Mouse (Mus musculus) lung, postnatal 0 days (tissue): ENCODE measurements around the gene Gm45623. TPM values are rescaled to one million over a fixed set of nuclear protein-coding genes. Genes with fewer than 3 reads are reported as not detected.

Experiments used
- ATAC-seq: fragments of 200-750 bp; cut with Nextera tagmentation; 2 replicates; pipeline ENCODE4 v1.8.0; 2017; ENCODE audit warnings: moderate library complexity
- DNase-seq: peaks from one replicate; pipeline ENCODE4 v3.0.0-alpha.2; 2016; ENCODE audit warnings: low spot score
- H3K27ac ChIP-seq: fragments of 300-500 bp; sonication (generic); 2 replicates; pipeline ENCODE4 v1.5.1; 2014; ENCODE audit warnings: antibody characterized with exemption, mild to moderate bottlenecking, low read length, mixed read lengths
- H3K27me3 ChIP-seq: fragments of 300-500 bp; sonication (generic); replicated peaks from 2 replicates; pipeline ENCODE4 v1.6.1; 2014; ENCODE audit warnings: low read length, mixed read lengths; ENCODE audit not compliant: insufficient read depth
- H3K36me3 ChIP-seq: fragments of 300-500 bp; sonication (generic); 2 replicates; pipeline ENCODE4 v1.6.1; 2014; ENCODE audit warnings: low read length, mixed read lengths; ENCODE audit not compliant: insufficient read depth
- H3K4me1 ChIP-seq: fragments of 300-500 bp; sonication (generic); 2 replicates; pipeline ENCODE4 v1.6.1; 2014; ENCODE audit warnings: antibody characterized with exemption, low read depth, low read length, mixed read lengths; ENCODE audit not compliant: insufficient read depth
- H3K4me2 ChIP-seq: fragments of 300-500 bp; sonication (generic); replicated peaks from 2 replicates; pipeline ENCODE4 v1.6.1; 2014; ENCODE audit warnings: low read depth, mild to moderate bottlenecking, low read length, moderate library complexity, mixed read lengths
- H3K4me3 ChIP-seq: fragments of 300-500 bp; sonication (generic); 2 replicates; pipeline ENCODE4 v1.5.1; 2014; ENCODE audit warnings: low read depth, low read length
- H3K9ac ChIP-seq: fragments of 300-500 bp; sonication (generic); replicated peaks from 2 replicates; pipeline ENCODE4 v1.6.1; 2014; ENCODE audit warnings: low read depth, mild to moderate bottlenecking
- H3K9me3 ChIP-seq: fragments of 300-500 bp; sonication (generic); 2 replicates; pipeline ENCODE4 v1.6.1; 2016; ENCODE audit warnings: low read length, mixed read lengths
- CTCF ChIP-seq: IDR thresholded peaks from 2 replicates; pipeline ENCODE4 v1.5.1; 2016; ENCODE audit warnings: antibody characterized with exemption, mild to moderate bottlenecking
- EP300 ChIP-seq: IDR thresholded peaks from 2 replicates; pipeline ENCODE4 v1.6.1; 2016; ENCODE audit warnings: antibody characterized with exemption, mild to moderate bottlenecking, control low read depth
- WGBS: fragments of 180-500 bp; shearing (Covaris S2); extraction: QIAGEN DNeasy Blood & Tissue Kit; methylation state at CpG from one replicate; pipeline ENCODE4 v1.1.7; 2014; 5-methylcytosine and 5-hydroxymethylcytosine counted together
- polyA plus RNA-seq: library from polyadenylated mRNA; unstranded; fragments of >200 nt; fragmentation: Nextera tagmentation; extraction: Ambion mirVana; gene quantifications from 2 replicates; pipeline ENCODE4 v1.2.1, GENCODE M21; 2015

Gene Gm45623
- polyA plus RNA-seq, 1 experiment from 2014 or later, result 0.44 TPM

- H3K27ac ChIP-seq, result no peak overlapping the region
- no peaks in the 10 kb centered on the region for H3K9me3 ChIP-seq
- TF ChIP-seq CTCF (no peak), EP300 (no peak)
- no peak overlapping the region for H3K9ac ChIP-seq
- no peaks in the 10 kb centered on the region for H3K36me3 ChIP-seq
- 36% methylated on average over 12 of the region's 12 CpGs for WGBS
- ATAC-seq, result no peak
- DNase-seq, result no peak
- H3K4me3 ChIP-seq, result no peak overlapping the region
- peaks cover 20% of the 10 kb centered on the region for H3K27me3 ChIP-seq
- H3K4me2 ChIP-seq, result peak overlapping the region; percentile 32; the same call in 1 of the 2 replicates
- H3K4me1 ChIP-seq, result peaks cover 22% of the 10 kb centered on the region; the same call in 1 of the 2 replicates
These were observed 3.6 kb upstream of the Gm45623 start for GRCm38 (mm10) chr13:56757201-56757600.

DNA sequence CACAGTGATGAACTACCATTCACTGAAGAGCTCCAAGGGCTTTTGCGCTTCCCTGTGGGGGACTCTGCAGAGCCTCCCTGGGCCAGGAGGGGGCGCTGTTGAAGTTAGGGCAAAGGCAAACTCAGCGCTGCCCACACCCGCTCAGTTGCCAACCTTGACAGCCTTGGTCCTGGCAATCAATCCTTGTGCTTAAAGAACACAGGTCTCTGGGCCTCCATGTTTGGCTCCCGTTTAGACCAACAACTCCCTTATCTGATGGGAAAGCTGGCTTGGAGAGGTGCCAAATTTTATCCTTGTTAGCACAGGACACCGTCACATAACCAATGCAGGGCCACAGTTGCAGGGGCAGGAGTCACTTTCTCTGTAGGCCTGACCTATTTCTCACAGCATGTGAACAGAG, 2.2 kb upstream of the Gm45623 start:
- Histone ChIP-seq H3K27ac (no peak overlapping the region), H3K4me1 (peaks cover 25% of the 10 kb centered on the region; the same call in 1 of the 2 replicates), H3K4me2 (no peak overlapping the region), H3K9ac (no peak overlapping the region), H3K9me3 (no peaks in the 10 kb centered on the region), H3K27me3 (peaks cover 26% of the 10 kb centered on the region), H3K4me3 (no peak overlapping the region), H3K36me3 (no peaks in the 10 kb centered on the region)
- ATAC-seq, result peak; percentile 5; the same call in 1 of the 2 replicates
- 38% methylated on average over 6 of the region's 6 CpGs for WGBS
- peak; percentile 57 for TF ChIP-seq CTCF
- TF ChIP-seq EP300, result no peak
- peak; percentile 56 for DNase-seq

DNA sequence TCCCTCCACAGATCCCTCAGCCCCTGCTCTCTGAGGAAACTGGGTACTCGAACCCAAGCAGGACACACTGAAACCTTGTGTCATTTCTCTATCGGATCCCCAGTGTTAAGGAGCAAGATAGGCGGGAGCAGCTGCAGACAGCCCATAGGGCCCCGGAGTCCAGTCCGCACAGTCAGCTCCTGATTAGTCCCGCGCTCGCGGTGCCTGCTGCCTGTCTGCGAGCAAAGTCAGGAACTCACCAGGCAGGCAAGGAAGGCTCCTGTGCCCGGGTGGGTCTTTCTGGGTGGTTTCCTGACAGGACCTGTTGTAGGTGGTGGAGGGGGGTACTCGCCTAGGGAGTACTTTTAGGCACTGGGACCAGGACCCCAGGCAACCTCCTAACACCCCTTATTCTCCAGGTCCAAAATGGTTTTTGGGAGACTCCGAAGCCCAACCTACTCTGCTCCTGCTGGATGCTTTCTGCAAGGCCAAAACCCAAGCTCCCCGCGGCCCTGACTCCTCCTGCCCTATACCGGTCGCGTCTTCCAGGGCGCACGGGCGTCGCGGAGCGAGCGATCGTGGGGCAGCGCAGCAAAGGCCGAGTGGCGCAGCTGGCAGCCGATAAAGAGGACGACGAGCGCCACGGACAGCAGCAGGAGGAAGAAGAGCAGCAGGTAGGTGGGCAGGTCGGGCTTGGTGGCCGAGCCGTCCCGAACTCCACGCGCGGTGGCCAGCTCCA, 994 bp downstream of the Gm45623 start:
- 2% methylated on average over 40 of the region's 41 CpGs for WGBS
- peaks cover 26% of the 10 kb centered on the region for H3K27me3 ChIP-seq
- no peak for DNase-seq
- H3K9ac ChIP-seq, result no peak overlapping the region
- peaks cover 25% of the 10 kb centered on the region for H3K4me1 ChIP-seq
- H3K4me2 ChIP-seq, result peak overlapping the region; percentile 73
- peak overlapping the region; percentile 41 for H3K4me3 ChIP-seq
- ATAC-seq, result no peak
- no peak overlapping the region for H3K27ac ChIP-seq
- H3K9me3 ChIP-seq, result no peaks in the 10 kb centered on the region
- no peak for TF ChIP-seq CTCF
- TF ChIP-seq EP300, result no peak
- no peaks in the 10 kb centered on the region for H3K36me3 ChIP-seq

DNA sequence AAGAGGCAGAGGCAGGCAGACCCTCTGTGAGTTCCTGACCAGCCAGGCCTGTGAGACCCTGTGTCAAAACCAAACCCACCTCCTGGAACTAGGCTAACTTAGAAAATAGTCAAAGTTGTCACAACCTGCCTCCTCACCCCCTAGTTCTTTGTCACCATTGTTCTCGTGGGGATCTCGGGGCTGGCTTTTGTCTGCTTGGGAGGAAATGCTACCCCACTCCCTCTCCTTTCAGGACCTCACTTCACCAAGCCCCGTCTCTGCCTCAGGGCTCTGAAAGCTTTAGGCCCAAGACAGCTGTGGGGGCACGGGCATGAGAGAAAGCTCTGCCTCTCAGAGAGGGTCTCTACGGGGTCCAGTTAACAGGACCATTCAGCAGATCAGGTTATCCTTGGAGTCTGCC, 1.9 kb downstream of the Gm45623 start:
- 0 out of 2 replicates have a peak overlapping the region, but pooled peaks have one; percentile 5 for H3K9ac ChIP-seq
- no peaks in the 10 kb centered on the region for H3K9me3 ChIP-seq
- 51% methylated on average over 5 of the region's 5 CpGs for WGBS
- no peak overlapping the region for H3K4me3 ChIP-seq
- H3K27ac ChIP-seq, result no peak overlapping the region
- H3K27me3 ChIP-seq, result peaks cover 26% of the 10 kb centered on the region
- H3K36me3 ChIP-seq, result no peaks in the 10 kb centered on the region
- TF ChIP-seq EP300 (no peak), CTCF (no peak)
- DNase-seq (no peak), ATAC-seq (no peak)
- no peak overlapping the region for H3K4me2 ChIP-seq
- H3K4me1 ChIP-seq, result peaks cover 25% of the 10 kb centered on the region

DNA sequence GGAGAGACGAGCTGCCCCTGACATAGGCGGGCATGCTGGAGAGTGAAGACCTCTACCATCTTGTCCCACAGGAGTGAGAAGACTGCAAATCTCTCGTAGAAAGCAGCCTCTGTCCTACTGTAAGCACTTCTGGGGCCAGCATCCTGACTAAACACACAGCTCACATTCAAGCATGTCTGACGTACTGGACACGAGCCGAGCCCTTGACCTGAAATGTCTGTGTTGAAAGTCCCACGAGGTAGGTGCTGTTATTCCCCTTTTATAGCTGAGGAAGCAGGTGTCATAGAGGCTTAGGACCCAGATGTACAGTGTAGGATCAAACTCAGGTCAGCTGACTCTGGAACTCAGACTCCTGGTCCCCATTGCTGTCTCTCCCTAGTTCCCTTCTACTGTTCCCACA, 4.2 kb downstream of the Gm45623 start:
- H3K9ac ChIP-seq, result no peak overlapping the region
- H3K4me3 ChIP-seq, result no peak overlapping the region
- H3K27me3 ChIP-seq, result peaks cover 26% of the 10 kb centered on the region
- DNase-seq (peak; percentile 64), ATAC-seq (peak; percentile 46)
- H3K27ac ChIP-seq, result no peak overlapping the region
- peaks cover 20% of the 10 kb centered on the region for H3K4me1 ChIP-seq
- 48% methylated on average over 7 of the region's 7 CpGs for WGBS
- H3K36me3 ChIP-seq, result no peaks in the 10 kb centered on the region
- TF ChIP-seq CTCF (no peak), EP300 (no peak)
- peak overlapping the region; percentile 22; the same call in 1 of the 2 replicates for H3K4me2 ChIP-seq
- H3K9me3 ChIP-seq, result no peaks in the 10 kb centered on the region

GRCm38 (mm10) chr13:56747554-56747953, 6.1 kb downstream of the Gm45623 start:
- 29% methylated on average over 8 of the region's 8 CpGs for WGBS
- Histone ChIP-seq H3K9me3 (no peaks in the 10 kb centered on the region), H3K4me1 (peaks cover 6% of the 10 kb centered on the region), H3K4me3 (no peak overlapping the region), H3K4me2 (peak overlapping the region; percentile 31; the same call in 1 of the 2 replicates), H3K27me3 (peaks cover 8% of the 10 kb centered on the region; the same call in 1 of the 2 replicates), H3K27ac (peak overlapping the region; percentile 60), H3K36me3 (no peaks in the 10 kb centered on the region), H3K9ac (no peak overlapping the region)
- ATAC-seq, result peak; percentile 75
- TF ChIP-seq CTCF (no peak), EP300 (peak; percentile 42; the same call in 1 of the 2 replicates)
- DNase-seq, result peak; percentile 76
